Mouse (Mus musculus): ENCODE results near the gene Slc7a5. TPM values are rescaled to one million over a fixed set of nuclear protein-coding genes. Genes with fewer than 3 reads are reported as not detected.

Gene Slc7a5
- polyA plus RNA-seq, 1 experiment = 1.9 TPM

DNA sequence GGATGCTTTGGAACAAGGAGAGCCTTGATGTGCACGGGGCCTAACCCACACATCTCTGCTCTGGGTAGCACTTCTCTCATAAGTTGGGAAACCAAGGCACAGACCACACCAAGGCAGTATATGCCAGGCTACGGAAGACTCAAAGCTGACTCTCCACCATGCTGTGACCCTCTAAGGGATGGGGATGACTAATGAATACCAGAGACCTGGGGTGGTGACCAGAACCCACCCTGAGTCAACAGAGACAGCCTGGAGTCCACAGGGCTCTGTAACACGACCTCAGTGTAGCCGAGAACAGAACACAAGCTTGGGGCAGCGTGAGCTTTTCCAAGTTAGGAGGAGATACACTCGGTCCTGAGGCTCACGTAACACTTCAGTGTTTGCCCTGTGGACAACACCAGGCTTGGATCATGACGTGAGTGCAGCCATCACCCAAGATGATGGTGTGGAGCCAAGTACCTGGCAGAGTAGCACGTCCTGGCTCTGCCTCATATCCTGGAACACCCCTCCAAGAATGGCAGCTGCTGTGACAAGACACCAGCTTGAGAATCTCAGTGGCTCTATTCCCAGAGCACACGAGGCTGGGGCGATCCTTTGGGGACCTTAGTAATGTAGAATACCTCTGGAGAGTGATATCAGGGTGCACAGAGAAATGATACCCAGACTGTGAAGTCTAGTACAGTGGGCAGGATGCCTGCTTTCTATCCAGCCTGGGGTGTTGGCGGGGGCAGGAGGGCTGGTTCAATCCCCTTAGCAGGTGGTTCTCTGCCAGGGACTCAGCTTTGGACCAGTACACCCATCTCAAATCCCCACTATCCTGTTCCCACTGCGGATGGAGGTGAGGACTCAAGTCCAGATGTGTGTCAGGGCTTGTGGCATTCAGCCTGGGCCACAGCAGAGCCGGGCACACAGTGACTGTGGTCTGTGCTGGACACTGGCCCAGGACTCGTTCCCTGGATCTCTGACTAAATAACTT is 17.4 kb downstream of the Slc7a5 start:
- no peaks in the 10 kb centered on the region for H3K4me1 ChIP-seq (ENCODE audit: control insufficient read depth, insufficient read depth, low read length)
- TF ChIP-seq CTCF (IDR thresholded peaks at IDR 0.05; ENCODE audit: low read depth, low read length) (no peak), POLR2A (IDR thresholded peaks at IDR 0.05; ENCODE audit: borderline replicate concordance, low read depth, low read length) (no peak)
- no peak overlapping the region for H3K4me3 ChIP-seq (ENCODE audit: insufficient read depth, low read length)
- no peak overlapping the region for H3K27ac ChIP-seq (ENCODE audit: insufficient read depth, low read depth, low read length)

DNA sequence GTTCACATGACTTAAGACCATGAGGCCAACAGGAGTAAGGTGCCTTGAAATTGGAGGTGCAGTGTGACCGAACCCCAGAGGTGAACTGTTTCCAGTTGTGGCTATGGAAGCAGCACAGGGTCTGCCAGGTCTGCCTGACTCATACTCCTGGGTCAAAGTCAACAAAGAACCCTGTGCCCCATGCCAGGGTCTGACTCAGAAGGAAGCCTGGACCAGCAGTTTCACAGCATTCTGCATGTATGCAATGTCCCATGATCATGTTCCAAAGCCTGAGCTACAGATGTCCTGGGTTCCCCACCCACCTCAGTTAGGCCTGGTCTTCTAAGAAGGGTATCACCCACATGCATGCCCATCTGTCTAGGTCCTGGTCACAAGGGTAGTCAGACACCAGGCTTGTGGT is 18.2 kb downstream of the Slc7a5 start:
- no peak overlapping the region for H3K27ac ChIP-seq (ENCODE audit: insufficient read depth, low read depth, low read length)
- TF ChIP-seq POLR2A (IDR thresholded peaks at IDR 0.05; ENCODE audit: borderline replicate concordance, low read depth, low read length) (no peak), CTCF (IDR thresholded peaks at IDR 0.05; ENCODE audit: low read depth, low read length) (no peak)
- H3K4me3 ChIP-seq (ENCODE audit: insufficient read depth, low read length) = no peak overlapping the region
- H3K4me1 ChIP-seq (ENCODE audit: control insufficient read depth, insufficient read depth, low read length) = no peaks in the 10 kb centered on the region

DNA sequence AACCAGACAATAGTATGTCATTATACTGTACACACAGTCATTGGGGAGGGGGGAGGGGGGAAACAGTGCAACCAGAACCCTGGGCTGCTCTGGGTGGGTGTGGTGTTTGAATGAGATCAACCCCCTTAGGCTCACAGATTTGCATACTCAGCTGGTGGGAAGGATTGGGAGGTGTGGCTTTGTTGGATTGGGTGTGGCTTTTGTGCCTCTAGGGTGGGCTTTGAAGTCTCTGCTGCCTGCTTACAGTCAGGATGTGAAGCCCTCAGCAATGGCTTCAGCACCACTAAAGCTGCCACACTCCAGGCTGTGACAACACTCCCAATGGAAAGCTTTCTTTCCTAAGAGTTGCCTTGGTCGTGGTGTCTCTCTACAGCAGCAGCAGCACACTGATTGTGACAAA is 19.9 kb downstream of the Slc7a5 start:
- no peak overlapping the region for H3K4me3 ChIP-seq (ENCODE audit: insufficient read depth, low read length)
- TF ChIP-seq POLR2A (IDR thresholded peaks at IDR 0.05; ENCODE audit: borderline replicate concordance, low read depth, low read length) (no peak), CTCF (IDR thresholded peaks at IDR 0.05; ENCODE audit: low read depth, low read length) (no peak)
- H3K27ac ChIP-seq (ENCODE audit: insufficient read depth, low read depth, low read length) = no peak overlapping the region
- H3K4me1 ChIP-seq (ENCODE audit: control insufficient read depth, insufficient read depth, low read length) = no peaks in the 10 kb centered on the region

DNA sequence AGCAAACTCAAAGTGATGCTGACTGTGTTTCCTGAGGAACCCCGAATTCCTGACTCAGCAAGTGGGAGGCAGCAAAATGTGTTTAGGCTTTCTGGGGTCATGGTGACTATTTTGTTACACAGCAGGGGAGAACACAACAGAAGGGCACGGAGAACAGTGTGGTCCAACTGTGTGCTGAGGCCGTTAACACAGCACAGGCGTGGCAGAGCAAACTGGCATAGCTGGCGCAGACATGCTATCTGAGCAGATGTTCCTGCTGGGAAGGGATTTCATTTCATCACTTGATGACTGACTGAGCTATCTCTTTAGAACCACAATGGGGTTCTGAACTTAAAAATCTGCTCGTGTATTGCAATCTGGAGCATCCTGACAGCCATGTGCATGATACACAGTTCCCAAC is 22.1 kb downstream of the Slc7a5 start:
- TF ChIP-seq CTCF (IDR thresholded peaks at IDR 0.05; ENCODE audit: low read depth, low read length) (no peak), POLR2A (IDR thresholded peaks at IDR 0.05; ENCODE audit: borderline replicate concordance, low read depth, low read length) (no peak)
- no peak overlapping the region for H3K4me3 ChIP-seq (ENCODE audit: insufficient read depth, low read length)
- H3K27ac ChIP-seq (ENCODE audit: insufficient read depth, low read depth, low read length) = no peak overlapping the region
- no peaks in the 10 kb centered on the region for H3K4me1 ChIP-seq (ENCODE audit: control insufficient read depth, insufficient read depth, low read length)

DNA sequence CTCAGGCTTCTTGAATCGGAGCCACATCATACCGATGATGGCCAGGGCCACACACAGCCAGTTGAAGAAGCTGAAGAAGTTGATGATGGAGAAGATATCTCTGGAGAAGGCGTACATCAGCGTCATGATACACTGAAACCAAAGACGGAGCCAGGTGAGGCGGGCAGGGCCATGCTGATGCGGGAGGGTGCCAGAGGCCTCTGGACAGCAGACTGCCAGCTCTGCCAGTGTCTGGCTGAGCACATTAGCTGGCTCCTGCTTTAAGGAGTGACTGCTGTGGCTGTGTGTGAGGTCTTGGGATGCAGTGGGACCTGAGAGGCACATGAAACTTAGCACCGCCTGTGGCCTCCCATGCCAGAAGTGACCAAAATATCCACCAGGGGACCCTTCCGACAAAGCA is 22.5 kb downstream of the Slc7a5 start:
- TF ChIP-seq CTCF (IDR thresholded peaks at IDR 0.05; ENCODE audit: low read depth, low read length) (no peak), POLR2A (IDR thresholded peaks at IDR 0.05; ENCODE audit: borderline replicate concordance, low read depth, low read length) (no peak)
- H3K4me3 ChIP-seq (ENCODE audit: insufficient read depth, low read length) = no peak overlapping the region
- no peaks in the 10 kb centered on the region for H3K4me1 ChIP-seq (ENCODE audit: control insufficient read depth, insufficient read depth, low read length)
- no peak overlapping the region for H3K27ac ChIP-seq (ENCODE audit: insufficient read depth, low read depth, low read length)

DNA sequence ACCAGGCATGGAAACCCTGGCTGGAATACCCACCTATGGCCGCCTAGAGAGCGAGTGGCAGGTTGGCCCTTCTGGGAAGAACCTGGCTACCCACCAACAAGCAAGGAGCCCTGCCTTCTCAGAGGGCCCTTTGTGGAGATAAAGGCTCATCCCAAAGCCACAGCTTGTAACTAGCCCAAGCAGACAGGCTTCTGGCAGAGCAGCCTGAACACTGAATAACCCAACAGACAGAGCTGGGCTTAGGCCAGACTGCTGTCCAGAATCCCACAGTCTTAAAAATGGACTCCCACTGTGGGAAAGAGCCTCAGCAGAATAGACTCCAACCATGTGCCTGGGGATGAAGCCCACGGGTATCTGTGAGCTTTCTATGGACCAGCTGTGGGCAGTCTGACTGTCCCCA is 23.3 kb downstream of the Slc7a5 start:
- TF ChIP-seq POLR2A (IDR thresholded peaks at IDR 0.05; ENCODE audit: borderline replicate concordance, low read depth, low read length) (no peak), CTCF (IDR thresholded peaks at IDR 0.05; ENCODE audit: low read depth, low read length) (no peak)
- Histone ChIP-seq H3K4me1 (ENCODE audit: control insufficient read depth, insufficient read depth, low read length) (no peaks in the 10 kb centered on the region), H3K27ac (ENCODE audit: insufficient read depth, low read depth, low read length) (no peak overlapping the region), H3K4me3 (ENCODE audit: insufficient read depth, low read length) (no peak overlapping the region)

DNA sequence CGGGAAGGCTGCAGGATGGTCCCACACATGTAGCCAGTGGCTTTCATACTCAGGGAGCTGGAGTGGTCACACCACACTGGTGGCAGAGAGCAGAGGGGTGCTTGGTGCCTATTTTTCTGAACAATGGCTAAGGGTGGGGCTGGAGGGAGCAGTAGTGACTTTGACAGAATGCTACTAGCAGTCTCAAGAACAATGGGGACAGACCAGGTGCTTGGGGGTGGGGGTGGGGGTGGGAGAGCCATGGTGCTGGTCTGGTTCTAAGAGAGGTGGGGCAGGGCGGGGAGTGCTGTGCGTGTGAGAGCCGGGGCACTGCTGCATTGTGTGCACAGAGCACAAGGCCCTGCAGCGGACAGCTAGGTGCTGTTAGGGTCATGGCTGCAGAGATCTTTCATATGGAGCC is 25.6 kb downstream of the Slc7a5 start:
- no peak for TF ChIP-seq CTCF (IDR thresholded peaks at IDR 0.05; ENCODE audit: low read depth, low read length)
- no peak for TF ChIP-seq POLR2A (IDR thresholded peaks at IDR 0.05; ENCODE audit: borderline replicate concordance, low read depth, low read length)
- no peak overlapping the region for H3K4me3 ChIP-seq (ENCODE audit: insufficient read depth, low read length)
- H3K4me1 ChIP-seq (ENCODE audit: control insufficient read depth, insufficient read depth, low read length) = peaks cover 9% of the 10 kb centered on the region
- H3K27ac ChIP-seq (ENCODE audit: insufficient read depth, low read depth, low read length) = no peak overlapping the region

DNA sequence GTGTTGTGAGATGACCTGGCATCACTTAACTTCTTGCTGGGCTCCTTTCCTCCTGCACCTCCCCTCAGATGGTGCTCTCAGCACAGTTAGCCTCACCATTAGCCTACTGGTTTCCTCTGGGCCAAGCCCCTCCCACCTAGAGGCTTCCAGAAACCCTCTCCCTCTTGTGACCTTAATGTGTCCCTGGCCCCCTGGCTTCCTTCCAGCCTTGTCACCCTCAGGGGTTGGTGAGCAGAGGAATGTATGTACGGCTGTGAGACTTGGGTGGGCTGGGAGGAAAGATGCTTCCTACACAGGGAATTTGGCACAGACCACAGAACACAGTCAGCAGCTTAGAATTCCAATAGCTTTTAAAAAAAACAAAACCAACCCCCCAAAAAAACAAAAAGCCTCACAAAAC is 26.7 kb downstream of the Slc7a5 start:
- TF ChIP-seq CTCF (IDR thresholded peaks at IDR 0.05; ENCODE audit: low read depth, low read length) = no peak
- TF ChIP-seq POLR2A (IDR thresholded peaks at IDR 0.05; ENCODE audit: borderline replicate concordance, low read depth, low read length) = no peak
- peaks cover 11% of the 10 kb centered on the region for H3K4me1 ChIP-seq (ENCODE audit: control insufficient read depth, insufficient read depth, low read length)
- H3K27ac ChIP-seq (ENCODE audit: insufficient read depth, low read depth, low read length) = no peak overlapping the region
- H3K4me3 ChIP-seq (ENCODE audit: insufficient read depth, low read length) = no peak overlapping the region

DNA sequence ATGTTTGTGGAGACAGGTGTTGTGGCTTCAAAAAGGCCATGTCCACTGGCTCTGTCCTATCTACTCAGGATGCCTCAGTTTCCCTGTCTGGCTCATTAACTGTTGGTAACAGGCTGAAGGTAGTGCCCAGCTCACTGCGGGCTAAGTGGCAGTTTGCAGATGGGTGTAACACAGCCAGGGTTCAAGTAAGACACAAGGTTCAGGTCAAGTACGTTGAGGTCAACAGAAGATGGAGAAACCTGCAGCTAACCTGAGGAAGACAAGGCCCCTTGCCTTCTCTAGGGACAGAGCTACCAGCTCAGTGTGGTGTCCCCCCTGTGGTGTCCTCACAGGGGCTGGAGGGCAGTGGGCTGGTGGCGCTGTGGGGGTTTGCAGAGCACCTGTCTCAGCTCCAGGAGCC is 27.8 kb downstream of the Slc7a5 start:
- Histone ChIP-seq H3K27ac (ENCODE audit: insufficient read depth, low read depth, low read length) (no peak overlapping the region), H3K4me3 (ENCODE audit: insufficient read depth, low read length) (no peak overlapping the region)
- TF ChIP-seq POLR2A (IDR thresholded peaks at IDR 0.05; ENCODE audit: borderline replicate concordance, low read depth, low read length) = no peak
- TF ChIP-seq CTCF (IDR thresholded peaks at IDR 0.05; ENCODE audit: low read depth, low read length) = no peak

DNA sequence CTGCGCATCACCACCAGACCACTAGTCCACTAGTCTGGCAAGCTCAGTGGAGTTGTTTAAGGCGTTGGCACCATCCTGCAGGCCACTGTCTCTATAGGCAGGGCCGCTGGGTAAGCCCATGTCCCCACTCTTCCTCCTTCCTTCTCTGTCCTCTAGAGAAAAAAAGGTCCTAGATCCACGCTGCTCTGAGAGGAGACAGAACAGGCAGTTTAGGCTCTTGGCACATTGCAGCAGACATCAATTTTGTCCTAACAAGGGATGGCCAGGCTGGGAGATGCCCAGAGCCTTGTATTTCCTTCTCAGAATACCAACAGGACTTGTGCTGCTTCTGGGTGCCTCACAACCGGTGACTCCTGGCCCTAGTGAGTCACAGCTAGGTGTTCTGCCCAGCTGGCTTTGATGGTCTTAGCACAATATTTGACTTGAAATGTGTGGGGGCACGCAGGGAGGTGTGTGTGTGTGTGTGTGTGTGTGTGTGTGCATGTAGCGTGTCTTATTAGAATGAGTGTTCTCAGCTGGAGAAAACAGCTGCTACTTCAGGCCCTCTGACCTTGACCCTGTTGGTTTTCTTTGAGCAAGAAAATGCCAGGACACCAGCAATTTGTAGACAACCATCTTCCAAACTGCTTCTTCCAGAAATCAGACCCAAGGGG is 29.5 kb downstream of the Slc7a5 start:
- H3K27ac ChIP-seq (ENCODE audit: insufficient read depth, low read depth, low read length) = no peak overlapping the region

More for the DNA sequence above, 27.8 kb downstream of the Slc7a5 start:
- H3K4me1 ChIP-seq (ENCODE audit: control insufficient read depth, insufficient read depth, low read length) = peaks cover 11% of the 10 kb centered on the region

More for the DNA sequence above, 29.5 kb downstream of the Slc7a5 start:
- Histone ChIP-seq H3K4me3 (ENCODE audit: insufficient read depth, low read length) (no peak overlapping the region), H3K4me1 (ENCODE audit: control insufficient read depth, insufficient read depth, low read length) (peaks cover 11% of the 10 kb centered on the region)
- TF ChIP-seq CTCF (IDR thresholded peaks at IDR 0.05; ENCODE audit: low read depth, low read length) (no peak), POLR2A (IDR thresholded peaks at IDR 0.05; ENCODE audit: borderline replicate concordance, low read depth, low read length) (no peak)

Data from bone marrow macrophage, adult 2 months (primary cell).